Mouse (Mus musculus): Measurements from ENCODE around the gene Scn4a. TPM values are rescaled to one million over a fixed set of nuclear protein-coding genes. Genes with fewer than 3 reads are reported as not detected.
"Not testable (repeated sequence)": the region's sequence is repeated elsewhere in the genome, so short reads cannot be mapped to it uniquely, and the experiment has no call there.

Gene Scn4a
- polyA plus RNA-seq, 1 experiment, result not detected

DNA sequence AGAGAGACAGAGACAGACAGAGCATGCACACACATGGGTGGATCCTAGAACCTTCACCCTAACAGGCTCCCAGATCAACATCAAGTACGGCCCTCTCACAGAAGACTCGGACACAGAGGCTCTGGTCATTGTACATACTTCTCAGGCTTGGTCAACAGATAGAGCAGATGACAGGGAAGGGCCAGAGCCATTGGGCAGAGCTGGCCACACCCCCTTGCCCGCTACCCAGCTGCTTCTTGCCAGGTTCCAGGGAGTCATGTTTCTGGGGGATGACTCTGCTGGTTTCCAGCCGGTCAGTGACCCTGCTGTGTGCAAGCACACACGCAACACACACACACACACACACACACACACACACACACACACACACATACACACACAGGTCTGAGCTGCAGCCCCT lies 2.2 kb downstream of the Scn4a start:
- peaks cover 6% of the 10 kb centered on the region; the same call in 1 of the 2 replicates for H3K27me3 ChIP-seq (ENCODE audit: control insufficient read depth)
- TF ChIP-seq GATA1 (IDR thresholded peaks at IDR 0.05; ENCODE audit: low read length), result no peak
- no peak for TF ChIP-seq TAL1 (IDR thresholded peaks at IDR 0.05; ENCODE audit: low read length)
- no peaks in the 10 kb centered on the region for H3K9me3 ChIP-seq (ENCODE audit: control insufficient read depth, low read length)
- H3K4me3 ChIP-seq (replicated peaks), result no peak overlapping the region
- no peaks in the 10 kb centered on the region for H3K36me3 ChIP-seq (ENCODE audit: control insufficient read depth)
- H3K4me1 ChIP-seq (ENCODE audit: control insufficient read depth), result no peaks in the 10 kb centered on the region

DNA sequence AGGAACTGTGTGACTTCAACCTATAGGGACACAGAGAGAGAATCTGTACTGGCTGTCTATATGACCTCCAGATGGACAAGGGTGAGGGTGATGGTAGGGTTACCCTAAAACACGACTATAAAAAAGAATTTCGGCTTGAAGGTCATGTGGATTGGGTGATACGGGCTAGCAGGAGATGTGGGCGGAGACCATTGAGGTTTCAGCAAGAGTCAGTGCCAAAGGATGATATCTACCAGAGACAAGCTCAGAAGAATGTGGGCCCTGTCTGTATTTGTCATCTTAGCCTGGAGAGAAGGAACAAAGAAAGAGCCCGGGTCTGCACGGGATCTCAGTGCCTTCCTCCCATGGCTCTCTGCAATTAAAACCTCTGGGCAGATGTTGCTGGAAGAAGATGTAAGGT lies 3.3 kb downstream of the Scn4a start:
- H3K27me3 ChIP-seq (ENCODE audit: control insufficient read depth), result no peaks in the 10 kb centered on the region; the same call in 1 of the 2 replicates
- TF ChIP-seq TAL1 (IDR thresholded peaks at IDR 0.05; ENCODE audit: low read length) (no peak), GATA1 (IDR thresholded peaks at IDR 0.05; ENCODE audit: low read length) (no peak)

DNA sequence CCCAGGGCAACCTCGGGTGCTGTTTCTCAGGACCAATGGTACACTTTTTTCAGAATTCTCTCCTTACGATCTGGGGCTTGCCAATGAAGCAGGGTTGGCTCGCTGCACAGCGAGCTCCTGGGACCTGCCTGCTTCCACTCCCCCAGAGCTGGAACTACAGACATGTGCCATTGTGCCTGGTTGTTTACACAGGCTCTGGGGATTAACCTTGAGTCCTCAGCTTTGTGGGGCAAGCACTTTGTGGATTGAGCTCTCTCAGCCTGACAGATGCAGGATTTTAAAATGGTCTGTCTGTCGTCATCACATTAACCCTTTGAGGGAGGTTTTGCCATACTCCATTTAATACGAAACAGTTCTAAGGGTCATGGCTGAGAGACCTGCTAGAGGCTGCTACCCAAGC lies 8.2 kb downstream of the Scn4a start:
- H3K4me3 ChIP-seq (replicated peaks), result no peak overlapping the region
- H3K36me3 ChIP-seq (ENCODE audit: control insufficient read depth), result no peaks in the 10 kb centered on the region
- TF ChIP-seq GATA1 (IDR thresholded peaks at IDR 0.05; ENCODE audit: low read length), result no peak
- TF ChIP-seq TAL1 (IDR thresholded peaks at IDR 0.05; ENCODE audit: low read length), result no peak
- H3K4me1 ChIP-seq (ENCODE audit: control insufficient read depth), result no peaks in the 10 kb centered on the region
- no peaks in the 10 kb centered on the region for H3K27me3 ChIP-seq (ENCODE audit: control insufficient read depth)
- no peaks in the 10 kb centered on the region for H3K9me3 ChIP-seq (ENCODE audit: control insufficient read depth, low read length)

More for the DNA sequence above, 3.3 kb downstream of the Scn4a start:
- Histone ChIP-seq H3K9me3 (ENCODE audit: control insufficient read depth, low read length) (no peaks in the 10 kb centered on the region), H3K36me3 (ENCODE audit: control insufficient read depth) (no peaks in the 10 kb centered on the region), H3K4me3 (replicated peaks) (no peak overlapping the region), H3K4me1 (ENCODE audit: control insufficient read depth) (no peaks in the 10 kb centered on the region)

DNA sequence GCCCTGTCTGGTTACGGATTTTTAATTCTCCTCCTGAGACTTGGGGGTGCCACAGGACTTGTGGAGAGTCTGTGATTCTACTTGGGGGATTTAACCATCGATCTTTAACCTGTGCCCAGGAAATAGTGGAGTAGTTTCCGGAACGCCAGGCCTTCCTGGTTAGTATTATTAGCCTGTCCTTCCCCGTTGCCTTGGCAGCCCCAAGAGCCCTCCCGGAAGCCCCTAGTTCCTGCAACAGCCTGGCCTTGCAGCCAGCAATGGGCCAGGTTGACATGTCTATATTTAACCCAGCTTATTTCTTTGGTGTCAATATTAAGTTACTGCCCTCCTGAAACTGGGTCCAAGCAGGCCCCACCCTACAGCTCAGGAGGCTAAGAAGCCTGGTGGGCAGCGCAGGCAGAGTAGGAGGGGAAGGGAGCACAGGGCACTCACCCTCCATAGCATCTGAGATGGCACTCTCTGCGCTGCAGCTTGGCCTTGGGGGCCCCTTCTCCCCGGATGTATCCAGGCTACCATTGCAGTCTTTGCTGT lies 12.0 kb downstream of the Scn4a start:
- Histone ChIP-seq H3K27me3 (ENCODE audit: control insufficient read depth) (no peaks in the 10 kb centered on the region), H3K36me3 (ENCODE audit: control insufficient read depth) (no peaks in the 10 kb centered on the region), H3K9me3 (ENCODE audit: control insufficient read depth, low read length) (no peaks in the 10 kb centered on the region), H3K4me3 (replicated peaks) (no peak overlapping the region), H3K4me1 (ENCODE audit: control insufficient read depth) (no peaks in the 10 kb centered on the region)
- TF ChIP-seq TAL1 (IDR thresholded peaks at IDR 0.05; ENCODE audit: low read length), result no peak
- TF ChIP-seq GATA1 (IDR thresholded peaks at IDR 0.05; ENCODE audit: low read length), result no peak

DNA sequence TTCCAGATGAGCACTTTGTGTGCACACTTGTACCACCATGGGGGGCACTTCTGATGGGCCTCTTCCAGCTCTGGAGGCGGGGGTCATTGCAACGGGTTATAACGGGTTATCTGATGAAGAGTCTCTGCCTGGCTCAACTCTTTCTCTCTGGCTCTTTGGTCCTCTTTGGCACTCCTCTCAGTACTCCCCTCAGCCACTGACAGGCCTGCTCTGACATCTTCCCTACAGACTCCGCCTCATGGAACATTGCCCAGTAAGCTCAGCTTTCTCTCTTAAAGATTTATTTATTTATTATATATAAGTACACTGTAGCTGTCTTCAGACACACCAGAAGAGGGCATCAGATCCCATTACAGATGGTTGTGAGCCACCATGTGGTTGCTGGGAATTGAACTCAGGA lies 13.8 kb downstream of the Scn4a start:
- H3K27me3 ChIP-seq (ENCODE audit: control insufficient read depth); H3K4me1 ChIP-seq (ENCODE audit: control insufficient read depth); H3K4me3 ChIP-seq (replicated peaks); H3K36me3 ChIP-seq (ENCODE audit: control insufficient read depth); H3K9me3 ChIP-seq (ENCODE audit: control insufficient read depth, low read length): not testable (repeated sequence)

DNA sequence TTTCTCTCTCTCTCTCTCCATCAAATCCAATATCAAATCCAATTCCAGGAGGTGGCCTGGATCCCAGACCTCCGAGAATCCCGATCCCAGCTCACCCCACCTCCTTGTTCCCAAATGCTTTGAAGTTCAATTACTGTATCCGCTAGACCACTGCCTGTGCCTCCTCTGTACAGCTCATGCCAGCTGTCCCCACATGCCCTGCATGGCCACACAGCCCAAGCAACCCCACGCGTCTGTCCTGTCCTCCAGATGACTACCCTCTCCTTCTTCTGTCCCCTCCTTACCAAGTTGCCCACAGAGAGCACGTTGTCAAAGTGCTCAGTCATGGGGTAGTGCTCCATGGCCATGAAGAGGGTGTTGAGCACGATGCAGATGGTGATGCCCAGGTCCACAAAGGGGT lies 14.2 kb downstream of the Scn4a start:
- Histone ChIP-seq H3K4me3 (replicated peaks) (no peak overlapping the region), H3K4me1 (ENCODE audit: control insufficient read depth) (no peaks in the 10 kb centered on the region), H3K36me3 (ENCODE audit: control insufficient read depth) (no peaks in the 10 kb centered on the region), H3K27me3 (ENCODE audit: control insufficient read depth) (no peaks in the 10 kb centered on the region), H3K9me3 (ENCODE audit: control insufficient read depth, low read length) (no peaks in the 10 kb centered on the region)
- TF ChIP-seq TAL1 (IDR thresholded peaks at IDR 0.05; ENCODE audit: low read length) (no peak), GATA1 (IDR thresholded peaks at IDR 0.05; ENCODE audit: low read length) (no peak)

DNA sequence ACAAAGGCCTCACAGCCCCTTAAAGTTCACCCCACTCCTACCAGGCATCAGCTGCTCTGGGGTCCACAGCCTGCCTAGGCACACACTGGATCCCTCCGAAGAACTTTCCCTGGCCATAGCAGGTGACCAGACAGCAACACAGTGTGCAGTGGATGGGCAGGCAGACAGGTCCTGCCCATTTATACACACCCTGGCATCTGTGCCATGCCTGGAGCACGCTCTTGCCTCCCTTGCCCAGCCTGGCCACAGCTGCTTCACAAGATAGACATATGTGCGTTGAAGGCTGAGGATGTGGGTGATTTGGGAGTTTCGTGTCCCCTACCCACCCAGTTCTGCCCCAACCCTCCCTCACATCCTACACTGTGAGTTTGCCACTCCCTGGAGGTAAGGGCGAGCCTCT lies 15.1 kb downstream of the Scn4a start:
- H3K27me3 ChIP-seq (ENCODE audit: control insufficient read depth), result no peaks in the 10 kb centered on the region

DNA sequence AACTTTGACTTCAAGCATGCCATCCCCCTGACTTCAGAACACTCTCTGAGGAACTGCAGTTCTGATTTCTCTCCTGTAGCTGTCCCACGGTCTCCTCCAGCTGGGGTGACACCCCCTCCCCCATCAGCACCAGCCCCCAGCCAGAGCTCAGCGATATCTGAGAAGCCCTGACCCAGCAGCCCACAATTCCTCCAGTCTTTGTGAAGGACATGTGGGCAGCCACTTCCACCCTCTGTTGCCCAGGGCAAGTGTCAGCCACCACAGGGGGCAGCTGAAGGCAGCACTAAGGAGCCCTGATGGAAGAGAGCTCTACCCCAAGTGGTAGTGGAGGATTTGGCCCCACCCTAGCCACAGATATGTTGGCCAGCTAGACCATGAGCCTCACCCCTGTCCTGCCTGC lies 19.0 kb downstream of the Scn4a start:
- Histone ChIP-seq H3K27me3 (ENCODE audit: control insufficient read depth) (no peaks in the 10 kb centered on the region), H3K36me3 (ENCODE audit: control insufficient read depth) (no peaks in the 10 kb centered on the region)

More for the DNA sequence above, 15.1 kb downstream of the Scn4a start:
- Histone ChIP-seq H3K36me3 (ENCODE audit: control insufficient read depth) (no peaks in the 10 kb centered on the region), H3K9me3 (ENCODE audit: control insufficient read depth, low read length) (no peaks in the 10 kb centered on the region), H3K4me3 (replicated peaks) (no peak overlapping the region), H3K4me1 (ENCODE audit: control insufficient read depth) (no peaks in the 10 kb centered on the region)
- no peak for TF ChIP-seq TAL1 (IDR thresholded peaks at IDR 0.05; ENCODE audit: low read length)
- TF ChIP-seq GATA1 (IDR thresholded peaks at IDR 0.05; ENCODE audit: low read length), result no peak

DNA sequence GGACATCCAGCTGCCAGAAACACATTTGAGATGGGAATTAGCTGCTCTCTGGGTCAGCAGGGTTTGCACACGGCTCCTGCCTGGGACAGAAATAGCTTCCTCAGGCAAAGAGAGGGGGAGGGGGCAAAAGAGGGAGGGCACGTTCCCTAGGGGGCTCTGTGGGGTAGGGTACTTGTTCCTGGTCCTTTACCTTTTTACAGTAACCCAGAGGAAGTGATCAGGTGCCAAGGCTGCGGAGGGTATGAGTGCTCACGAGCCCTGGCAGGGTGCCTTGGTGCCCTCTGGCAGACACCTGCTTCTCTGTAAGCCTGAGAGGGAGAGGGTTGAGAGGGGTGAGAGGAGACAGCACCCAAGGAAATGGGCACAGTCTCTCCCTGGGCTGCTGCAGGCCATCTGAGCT lies 20.6 kb downstream of the Scn4a start:
- no peaks in the 10 kb centered on the region for H3K27me3 ChIP-seq (ENCODE audit: control insufficient read depth)
- H3K4me3 ChIP-seq (replicated peaks), result no peak overlapping the region
- no peak for TF ChIP-seq TAL1 (IDR thresholded peaks at IDR 0.05; ENCODE audit: low read length)
- TF ChIP-seq GATA1 (IDR thresholded peaks at IDR 0.05; ENCODE audit: low read length), result no peak
- H3K4me1 ChIP-seq (ENCODE audit: control insufficient read depth), result peaks cover 3% of the 10 kb centered on the region; the same call in 1 of the 2 replicates
- H3K36me3 ChIP-seq (ENCODE audit: control insufficient read depth), result no peaks in the 10 kb centered on the region
- H3K9me3 ChIP-seq (ENCODE audit: control insufficient read depth, low read length), result no peaks in the 10 kb centered on the region

More for the DNA sequence above, 19.0 kb downstream of the Scn4a start:
- Histone ChIP-seq H3K4me3 (replicated peaks) (no peak overlapping the region), H3K4me1 (ENCODE audit: control insufficient read depth) (0 out of 2 replicates have a peak, but pooled peaks cover under 1% of the 10 kb centered on the region), H3K9me3 (ENCODE audit: control insufficient read depth, low read length) (no peaks in the 10 kb centered on the region)
- TF ChIP-seq TAL1 (IDR thresholded peaks at IDR 0.05; ENCODE audit: low read length) (no peak), GATA1 (IDR thresholded peaks at IDR 0.05; ENCODE audit: low read length) (no peak)

DNA sequence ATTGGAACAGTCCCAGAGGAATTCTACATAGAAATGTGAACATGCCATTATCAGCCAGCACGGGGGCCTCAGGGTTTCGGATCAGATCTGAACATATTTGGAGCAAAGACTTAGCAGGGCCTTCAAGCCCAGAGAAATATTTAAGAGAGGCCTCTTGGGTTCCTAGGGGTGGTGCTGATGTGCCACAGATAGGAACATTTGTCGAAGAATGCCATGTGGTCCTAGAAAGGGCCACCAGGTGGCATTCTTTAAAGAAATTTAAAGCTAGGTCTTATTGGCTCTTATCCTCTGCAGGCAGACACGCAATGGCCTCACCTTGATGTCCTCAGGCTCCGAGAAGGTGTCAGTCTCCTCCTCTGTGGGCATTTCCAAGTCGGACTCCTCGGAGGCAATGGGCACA lies 23.4 kb downstream of the Scn4a start:
- no peak for TF ChIP-seq TAL1 (IDR thresholded peaks at IDR 0.05; ENCODE audit: low read length)
- TF ChIP-seq GATA1 (IDR thresholded peaks at IDR 0.05; ENCODE audit: low read length), result no peak
- Histone ChIP-seq H3K36me3 (ENCODE audit: control insufficient read depth) (no peaks in the 10 kb centered on the region), H3K27me3 (ENCODE audit: control insufficient read depth) (no peaks in the 10 kb centered on the region), H3K9me3 (ENCODE audit: control insufficient read depth, low read length) (no peaks in the 10 kb centered on the region), H3K4me3 (replicated peaks) (no peak overlapping the region), H3K4me1 (ENCODE audit: control insufficient read depth) (peaks cover 3% of the 10 kb centered on the region; the same call in 1 of the 2 replicates)
